In the genomic region with DNA sequence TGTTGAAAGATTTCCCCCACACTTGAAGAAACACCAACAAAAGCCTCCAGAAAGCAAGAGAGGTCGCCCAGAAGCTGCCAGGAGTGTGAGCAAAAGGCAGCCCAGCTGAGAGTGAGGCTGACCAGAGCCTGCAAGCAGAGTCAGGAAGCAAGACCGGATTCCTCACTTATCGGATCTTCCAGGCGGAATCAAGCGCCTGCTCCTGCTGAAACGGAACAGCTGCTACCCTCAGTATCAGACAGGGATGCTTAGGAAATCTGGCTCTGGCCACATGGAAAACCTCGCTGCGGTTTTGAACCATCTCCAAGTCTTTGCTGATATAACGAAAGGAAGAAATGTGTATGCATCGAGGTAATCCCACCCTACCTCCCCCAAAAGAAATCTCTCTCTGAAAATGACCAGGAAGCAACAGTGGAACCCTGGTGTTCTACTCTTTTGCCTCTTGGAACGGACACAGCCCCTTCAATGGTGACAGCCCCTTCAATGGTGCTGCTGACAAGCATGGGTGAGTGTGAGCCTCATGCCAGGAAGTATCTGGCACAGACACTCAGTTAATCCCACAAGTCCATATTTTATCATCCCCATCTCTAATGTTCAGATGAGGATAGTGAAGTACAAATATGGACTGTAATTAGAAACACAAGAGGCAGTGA, we compare ENCODE assay signal across 10 mouse cellular contexts.
DNase-seq lines count a peak whose midpoint lies in the region; ATAC-seq and TF ChIP-seq lines count a peak whose summit lies in the region.
"Had no signal": no experiment of that assay in that cellular context is flagged by ENCODE, and none has a peak within 500 bp of the region (broad histone marks: within the 10 kb centered on the region; RNA-seq: fewer than 3 reads in every experiment).

No protein-coding gene starts in this region.

- TF ChIP-seq CTCF in heart, postnatal 0 days (IDR thresholded peaks at IDR 0.05; ENCODE audit: low read depth): no peak

- no peak overlapping the region for H3K9ac ChIP-seq in heart, postnatal 0 days (replicated peaks; ENCODE audit: low read depth, low read length)
- H3K9ac ChIP-seq: embryonic facial prominence, embryonic 13.5 days; midbrain, embryonic 12.5 days had no signal

- no peak overlapping the region for H3K4me3 ChIP-seq in heart, postnatal 0 days (ENCODE audit: low read depth, low read length)
- H3K4me3 ChIP-seq: embryonic facial prominence, embryonic 13.5 days; midbrain, embryonic 12.5 days had no signal

- WGBS in heart, postnatal 0 days: 1% methylated on average over 11 of the region's 11 CpGs

- H3K4me2 ChIP-seq in heart, postnatal 0 days (ENCODE audit: low read depth, low read length): peak overlapping the region; percentile 34
- H3K4me2 ChIP-seq: embryonic facial prominence, embryonic 13.5 days; midbrain, embryonic 12.5 days had no signal

- DNase-seq in kidney, adult 11 months: peak; percentile 8
- no peak for DNase-seq in kidney, adult 18-20 months
- peak; percentile 7 to 12 for DNase-seq in cerebellum, postnatal 36 days
- peak; percentile 94 for DNase-seq in heart, postnatal 0 days (ENCODE audit: low spot score)
- peak; percentile 47 for DNase-seq in lung, postnatal 14 days
- DNase-seq in left cerebral cortex, postnatal 25 days (ENCODE audit: low spot score in 2 of 2): no peak
- no peak for DNase-seq in retina, postnatal 1 day
- no peak for DNase-seq in thymus, adult 18-20 months

- no peaks in the 10 kb centered on the region for H3K9me3 ChIP-seq in heart, postnatal 0 days (replicated peaks; ENCODE audit: control insufficient read depth, low read length)
- H3K9me3 ChIP-seq: embryonic facial prominence, embryonic 13.5 days; midbrain, embryonic 12.5 days had no signal

- peaks cover 23% of the 10 kb centered on the region for H3K4me1 ChIP-seq in heart, postnatal 0 days (ENCODE audit: control insufficient read depth, insufficient read depth)

- intact Hi-C loops in left cerebral cortex, postnatal 25 days (cut with DNase I): no loop called here

- H3K36me3 ChIP-seq in heart, postnatal 0 days (replicated peaks; ENCODE audit: control insufficient read depth, insufficient read depth, low read length): no peaks in the 10 kb centered on the region
- H3K36me3 ChIP-seq: embryonic facial prominence, embryonic 13.5 days; midbrain, embryonic 12.5 days had no signal

- peak; percentile 90 for ATAC-seq in heart, postnatal 0 days (ENCODE audit: insufficient read depth, low read depth)

- peak overlapping the region; percentile 66 for H3K27ac ChIP-seq in heart, postnatal 0 days (ENCODE audit: low read depth)
- H3K27ac ChIP-seq: embryonic facial prominence, embryonic 13.5 days; midbrain, embryonic 12.5 days had no signal

- TF ChIP-seq EP300 in heart, postnatal 0 days (IDR thresholded peaks at IDR 0.05; ENCODE audit: low read depth): peak; percentile 86

- H3K27me3 ChIP-seq in heart, postnatal 0 days (ENCODE audit: control insufficient read depth, insufficient read depth, low read length): no peaks in the 10 kb centered on the region
- H3K27me3 ChIP-seq: embryonic facial prominence, embryonic 13.5 days; midbrain, embryonic 12.5 days had no signal

Comparison
In these comparisons a context has a peak if more than half of its experiments do, and no peak if none do; other contexts are left out.
1. DNase-seq: peak in kidney, adult 11 months (single experiment), cerebellum, postnatal 36 days (2 of 2), heart, postnatal 0 days (single experiment) and lung, postnatal 14 days (single experiment); none in kidney, adult 18-20 months (single experiment), left cerebral cortex, postnatal 25 days (0 of 2), retina, postnatal 1 day (single experiment) and thymus, adult 18-20 months (0 of 2).